Mouse (Mus musculus): ENCODE results near the gene Cers3. TPM values are rescaled to one million over a fixed set of nuclear protein-coding genes. Genes with fewer than 3 reads are reported as not detected.

Gene Cers3
- total RNA-seq, 2 experiments from 2014 or later, result not detected

- H3K4me3 ChIP-seq, result no peak overlapping the region
- TF ChIP-seq CTCF (IDR thresholded peaks at IDR 0.05), result no peak
- intact Hi-C loops (cut with DNase I), result no loop called here
- no peak overlapping the region for H3K27ac ChIP-seq
- DNase-seq, result no peak
These were observed 114.3 kb downstream of the Cers3 start for GRCm38 (mm10) chr7:66857610-66858009.

GRCm38 (mm10) chr7:66858247-66859075 lies 115.2 kb downstream of the Cers3 start:
- intact Hi-C loops (cut with DNase I), result no loop called here
- TF ChIP-seq CTCF (IDR thresholded peaks at IDR 0.05), result no peak
- no peak for DNase-seq
- Histone ChIP-seq H3K4me3 (no peak overlapping the region), H3K27ac (no peak overlapping the region)

DNA sequence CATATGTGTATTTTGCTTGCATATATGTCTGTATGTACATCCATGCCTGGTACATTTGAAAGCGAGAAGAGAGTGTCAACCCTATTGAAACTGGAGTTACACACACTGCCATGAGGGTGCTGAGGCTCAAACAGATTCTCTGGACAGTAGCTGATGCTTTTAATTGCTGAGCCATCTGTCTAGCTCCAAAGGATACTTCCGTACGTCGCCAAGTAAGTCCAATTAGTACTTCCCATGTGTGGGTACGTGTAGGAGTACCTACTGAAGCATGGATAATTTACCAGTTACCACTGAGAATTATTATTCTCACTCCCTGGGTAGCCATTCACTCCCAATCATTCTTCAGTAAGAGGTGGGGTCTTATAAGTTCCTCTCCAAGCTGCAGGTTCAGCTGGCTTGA lies 115.9 kb downstream of the Cers3 start:
- H3K4me3 ChIP-seq, result no peak overlapping the region
- H3K27ac ChIP-seq, result no peak overlapping the region
- no peak for DNase-seq
- no peak for TF ChIP-seq CTCF (IDR thresholded peaks at IDR 0.05)
- intact Hi-C loops (cut with DNase I), result no loop called here

DNA sequence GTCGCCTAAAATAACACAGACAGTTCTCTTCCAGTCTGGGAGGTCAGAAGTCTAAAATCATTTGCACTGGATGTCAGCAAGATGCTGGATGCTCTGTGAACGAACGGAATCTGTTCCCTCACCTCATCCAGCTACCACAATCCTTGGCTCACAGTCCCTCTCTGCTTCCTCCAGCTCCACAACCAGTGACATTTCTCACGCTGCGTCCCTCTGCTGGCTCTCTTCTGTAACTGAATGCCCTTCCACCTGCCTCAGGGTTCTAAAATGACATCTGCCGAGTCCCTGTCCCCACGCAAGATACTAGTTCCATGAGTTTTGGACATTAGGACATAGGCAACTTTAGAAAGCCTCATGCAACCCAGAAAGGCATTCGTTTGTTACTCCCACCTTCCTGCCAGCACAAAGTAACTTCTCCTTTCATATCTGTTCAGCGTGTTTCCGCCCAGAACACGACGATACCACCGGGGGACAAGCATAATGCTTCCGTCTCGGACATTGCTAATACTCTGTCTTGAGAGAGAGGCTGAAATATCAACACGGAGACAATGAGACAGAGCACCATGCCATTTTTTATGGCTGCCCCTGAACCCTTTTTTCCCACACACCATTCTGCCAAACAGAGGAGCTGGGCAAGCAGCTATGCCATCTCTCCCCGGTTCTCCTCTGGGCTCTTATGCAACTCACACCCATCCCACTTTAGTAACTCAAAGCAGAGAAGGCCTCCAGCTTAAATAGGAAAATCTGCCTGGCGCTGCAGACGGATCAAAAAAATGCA lies 123.8 kb downstream of the Cers3 start:
- peak; percentile 26 for DNase-seq
- peak overlapping the region; percentile 39 for H3K4me3 ChIP-seq
- peak overlapping the region; percentile 38; the same call in 1 of the 2 replicates for H3K27ac ChIP-seq
- intact Hi-C loops (cut with DNase I), result no loop called here
- peak; percentile 46 for TF ChIP-seq CTCF (IDR thresholded peaks at IDR 0.05)

DNA sequence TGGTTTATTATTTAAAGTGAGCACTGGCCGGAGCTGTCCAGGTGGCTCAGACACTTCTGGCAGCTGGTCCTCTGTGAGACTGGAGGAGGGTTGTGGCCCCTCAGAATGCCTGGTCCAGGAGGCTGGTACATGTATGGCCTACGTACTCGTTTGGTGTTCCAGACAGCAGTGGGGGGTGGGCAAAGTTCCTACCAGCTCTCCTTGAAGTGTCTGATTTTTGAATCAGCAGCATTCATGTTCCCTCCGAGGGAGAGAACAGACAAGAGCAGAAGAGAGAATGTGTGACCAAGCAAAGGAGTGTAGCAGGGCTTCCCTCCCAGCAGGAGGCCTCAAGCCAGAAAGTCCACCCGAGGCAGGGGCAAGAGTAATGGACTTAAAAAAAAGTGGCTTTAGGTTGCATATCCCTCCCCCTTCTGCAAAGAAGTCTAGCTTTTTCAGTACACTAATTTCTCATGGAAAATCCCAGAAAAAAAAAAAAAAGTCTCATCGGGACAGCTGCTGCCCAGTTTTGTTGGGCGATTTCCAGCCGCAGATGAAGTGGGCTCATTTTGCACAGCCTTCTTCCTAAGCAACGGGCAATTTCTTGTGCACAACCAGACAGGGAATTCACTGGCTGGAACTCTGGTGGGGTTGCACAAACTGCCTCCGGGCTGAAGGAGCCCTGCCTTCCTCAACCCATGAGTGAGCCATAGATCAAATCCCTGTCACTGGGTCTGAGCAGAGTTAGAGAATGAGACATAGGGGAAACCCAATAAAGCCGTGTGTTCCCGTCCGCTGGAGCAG lies 124.6 kb downstream of the Cers3 start:
- DNase-seq, result peak; percentile 34
- intact Hi-C loops (cut with DNase I), result no loop called here

GRCm38 (mm10) chr7:66871520-66871919 lies 128.2 kb downstream of the Cers3 start:
- TF ChIP-seq CTCF (IDR thresholded peaks at IDR 0.05), result no peak
- DNase-seq, result no peak
- intact Hi-C loops (cut with DNase I), result no loop called here
- Histone ChIP-seq H3K27ac (no peak overlapping the region), H3K4me3 (no peak overlapping the region)

More for the DNA sequence above, 124.6 kb downstream of the Cers3 start:
- TF ChIP-seq CTCF (IDR thresholded peaks at IDR 0.05), result no peak
- H3K4me3 ChIP-seq, result no peak overlapping the region
- peak overlapping the region; percentile 38; the same call in 1 of the 2 replicates for H3K27ac ChIP-seq

- DNase-seq, result peak; percentile 26
- H3K27ac ChIP-seq, result no peak overlapping the region
- intact Hi-C loops (cut with DNase I), result no loop called here
These were observed 128.7 kb downstream of the Cers3 start for GRCm38 (mm10) chr7:66871940-66872511.

DNA sequence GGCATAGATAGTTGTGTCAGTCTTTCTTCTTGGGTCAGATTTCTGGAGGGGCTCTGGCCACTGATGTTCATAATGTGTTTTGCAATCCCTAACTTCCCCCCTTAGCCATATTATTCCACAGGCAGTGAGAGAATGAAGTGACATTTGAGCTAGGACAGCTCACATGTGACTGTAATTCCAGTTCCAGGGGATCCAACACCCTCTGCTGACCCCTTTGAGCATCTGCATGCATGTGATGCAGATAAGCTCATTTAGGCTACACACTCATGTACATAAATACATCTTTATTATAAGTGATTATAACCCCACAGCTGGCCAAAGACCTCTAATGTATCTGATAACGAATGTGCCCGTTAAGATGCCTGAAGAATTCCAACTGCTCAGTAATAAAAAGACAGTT lies 129.9 kb downstream of the Cers3 start:
- no peak for TF ChIP-seq CTCF (IDR thresholded peaks at IDR 0.05)
- no peak overlapping the region for H3K27ac ChIP-seq
- no peak for DNase-seq
- no peak overlapping the region for H3K4me3 ChIP-seq
- intact Hi-C loops (cut with DNase I), result no loop called here

More at GRCm38 (mm10) chr7:66871940-66872511, 128.7 kb downstream of the Cers3 start:
- peak overlapping the region; percentile 47 for H3K4me3 ChIP-seq
- TF ChIP-seq CTCF (IDR thresholded peaks at IDR 0.05), result no peak

Other genes starting within 250 kb of the Cers3 start
- 1 to 10 TPM; 7.5 to 8.5 TPM for gene Asb7, start 53.9 kb upstream of the Cers3 start, total RNA-seq (2021)
- 1 to 10 TPM; 4.4 to 5.8 TPM for gene Lins1, start 53.6 kb upstream of the Cers3 start, total RNA-seq (2021)
- gene Adamts17, start 96.2 kb downstream of the Cers3 start, total RNA-seq (2021), result under 1 TPM; 0.15 to 0.47 TPM